Mouse (Mus musculus): ENCODE results near the gene Lrrc8c.

Lrrc8c gene

GRCm38 (mm10) chr5:105557346-105557745, 38.2 kb downstream of the Lrrc8c start:
- Histone ChIP-seq H3K36me3 (ENCODE audit: control insufficient read depth, insufficient read depth, low read length, poor library complexity, severe bottlenecking) (no peaks in the 10 kb centered on the region; the same call in 1 of the 2 replicates), H3K27me3 (ENCODE audit: control insufficient read depth, insufficient read depth, low read length, poor library complexity, severe bottlenecking) (no peaks in the 10 kb centered on the region)
- DNase-seq (ENCODE audit: low read depth, low spot score) = peak; percentile 59

GRCm38 (mm10) chr5:105557777-105558240, 38.6 kb downstream of the Lrrc8c start:
- DNase-seq (ENCODE audit: low read depth, low spot score) = peak; percentile 91
- Histone ChIP-seq H3K27me3 (ENCODE audit: control insufficient read depth, insufficient read depth, low read length, poor library complexity, severe bottlenecking) (no peaks in the 10 kb centered on the region), H3K36me3 (ENCODE audit: control insufficient read depth, insufficient read depth, low read length, poor library complexity, severe bottlenecking) (no peaks in the 10 kb centered on the region; the same call in 1 of the 2 replicates)

GRCm38 (mm10) chr5:105558517-105558916, 39.3 kb downstream of the Lrrc8c start:
- DNase-seq (ENCODE audit: low read depth, low spot score) = peak; percentile 30
- no peaks in the 10 kb centered on the region; the same call in 1 of the 2 replicates for H3K36me3 ChIP-seq (ENCODE audit: control insufficient read depth, insufficient read depth, low read length, poor library complexity, severe bottlenecking)
- no peaks in the 10 kb centered on the region for H3K27me3 ChIP-seq (ENCODE audit: control insufficient read depth, insufficient read depth, low read length, poor library complexity, severe bottlenecking)

- no peak for DNase-seq (ENCODE audit: low read depth, low spot score)
- Histone ChIP-seq H3K27me3 (ENCODE audit: control insufficient read depth, insufficient read depth, low read length, poor library complexity, severe bottlenecking) (no peaks in the 10 kb centered on the region), H3K36me3 (ENCODE audit: control insufficient read depth, insufficient read depth, low read length, poor library complexity, severe bottlenecking) (no peaks in the 10 kb centered on the region; the same call in 1 of the 2 replicates)
These were observed 42.7 kb downstream of the Lrrc8c start for GRCm38 (mm10) chr5:105561926-105562325.

GRCm38 (mm10) chr5:105564761-105565160, 45.6 kb downstream of the Lrrc8c start:
- Histone ChIP-seq H3K36me3 (ENCODE audit: control insufficient read depth, insufficient read depth, low read length, poor library complexity, severe bottlenecking) (0 out of 2 replicates have a peak, but pooled peaks cover 2% of the 10 kb centered on the region), H3K27me3 (ENCODE audit: control insufficient read depth, insufficient read depth, low read length, poor library complexity, severe bottlenecking) (no peaks in the 10 kb centered on the region)
- DNase-seq (ENCODE audit: low read depth, low spot score) = no peak

- Histone ChIP-seq H3K27me3 (ENCODE audit: control insufficient read depth, insufficient read depth, low read length, poor library complexity, severe bottlenecking) (no peaks in the 10 kb centered on the region), H3K36me3 (ENCODE audit: control insufficient read depth, insufficient read depth, low read length, poor library complexity, severe bottlenecking) (0 out of 2 replicates have a peak, but pooled peaks cover 2% of the 10 kb centered on the region)
- no peak for DNase-seq (ENCODE audit: low read depth, low spot score)
These were observed 46.6 kb downstream of the Lrrc8c start for GRCm38 (mm10) chr5:105565824-105566223.

GRCm38 (mm10) chr5:105566852-105567412, 47.7 kb downstream of the Lrrc8c start:
- Histone ChIP-seq H3K36me3 (ENCODE audit: control insufficient read depth, insufficient read depth, low read length, poor library complexity, severe bottlenecking) (0 out of 2 replicates have a peak, but pooled peaks cover 2% of the 10 kb centered on the region), H3K27me3 (ENCODE audit: control insufficient read depth, insufficient read depth, low read length, poor library complexity, severe bottlenecking) (no peaks in the 10 kb centered on the region)
- DNase-seq (ENCODE audit: low read depth, low spot score) = no peak

GRCm38 (mm10) chr5:105568043-105568747, 49.0 kb downstream of the Lrrc8c start:
- 0 out of 2 replicates have a peak, but pooled peaks cover 2% of the 10 kb centered on the region for H3K36me3 ChIP-seq (ENCODE audit: control insufficient read depth, insufficient read depth, low read length, poor library complexity, severe bottlenecking)
- no peaks in the 10 kb centered on the region for H3K27me3 ChIP-seq (ENCODE audit: control insufficient read depth, insufficient read depth, low read length, poor library complexity, severe bottlenecking)
- DNase-seq (ENCODE audit: low read depth, low spot score) = no peak

- no peak for DNase-seq (ENCODE audit: low read depth, low spot score)
- 0 out of 2 replicates have a peak, but pooled peaks cover 2% of the 10 kb centered on the region for H3K36me3 ChIP-seq (ENCODE audit: control insufficient read depth, insufficient read depth, low read length, poor library complexity, severe bottlenecking)
- no peaks in the 10 kb centered on the region for H3K27me3 ChIP-seq (ENCODE audit: control insufficient read depth, insufficient read depth, low read length, poor library complexity, severe bottlenecking)
These were observed 50.0 kb downstream of the Lrrc8c start for GRCm38 (mm10) chr5:105569168-105569567.

GRCm38 (mm10) chr5:105572160-105572692, 53.0 kb downstream of the Lrrc8c start:
- Histone ChIP-seq H3K27me3 (ENCODE audit: control insufficient read depth, insufficient read depth, low read length, poor library complexity, severe bottlenecking) (no peaks in the 10 kb centered on the region), H3K36me3 (ENCODE audit: control insufficient read depth, insufficient read depth, low read length, poor library complexity, severe bottlenecking) (peaks cover 4% of the 10 kb centered on the region; the same call in 1 of the 2 replicates)
- DNase-seq (ENCODE audit: low read depth, low spot score) = no peak

- Histone ChIP-seq H3K36me3 (ENCODE audit: control insufficient read depth, insufficient read depth, low read length, poor library complexity, severe bottlenecking) (peaks cover 2% of the 10 kb centered on the region; the same call in 1 of the 2 replicates), H3K27me3 (ENCODE audit: control insufficient read depth, insufficient read depth, low read length, poor library complexity, severe bottlenecking) (no peaks in the 10 kb centered on the region)
- DNase-seq (ENCODE audit: low read depth, low spot score) = no peak
These were observed 53.7 kb downstream of the Lrrc8c start for GRCm38 (mm10) chr5:105572876-105573275.

GRCm38 (mm10) chr5:105574835-105575234, 55.6 kb downstream of the Lrrc8c start:
- DNase-seq (ENCODE audit: low read depth, low spot score) = no peak
- Histone ChIP-seq H3K27me3 (ENCODE audit: control insufficient read depth, insufficient read depth, low read length, poor library complexity, severe bottlenecking) (no peaks in the 10 kb centered on the region), H3K36me3 (ENCODE audit: control insufficient read depth, insufficient read depth, low read length, poor library complexity, severe bottlenecking) (peaks cover 2% of the 10 kb centered on the region; the same call in 1 of the 2 replicates)

GRCm38 (mm10) chr5:105575839-105576238, 56.7 kb downstream of the Lrrc8c start:
- H3K27me3 ChIP-seq (ENCODE audit: control insufficient read depth, insufficient read depth, low read length, poor library complexity, severe bottlenecking) = no peaks in the 10 kb centered on the region
- H3K36me3 ChIP-seq (ENCODE audit: control insufficient read depth, insufficient read depth, low read length, poor library complexity, severe bottlenecking) = peaks cover 2% of the 10 kb centered on the region; the same call in 1 of the 2 replicates
- no peak for DNase-seq (ENCODE audit: low read depth, low spot score)

- no peak for DNase-seq (ENCODE audit: low read depth, low spot score)
- Histone ChIP-seq H3K27me3 (ENCODE audit: control insufficient read depth, insufficient read depth, low read length, poor library complexity, severe bottlenecking) (no peaks in the 10 kb centered on the region), H3K36me3 (ENCODE audit: control insufficient read depth, insufficient read depth, low read length, poor library complexity, severe bottlenecking) (peaks cover 2% of the 10 kb centered on the region)
These were observed 61.7 kb downstream of the Lrrc8c start for GRCm38 (mm10) chr5:105580909-105581308.

- Histone ChIP-seq H3K27me3 (ENCODE audit: control insufficient read depth, insufficient read depth, low read length, poor library complexity, severe bottlenecking) (no peaks in the 10 kb centered on the region), H3K36me3 (ENCODE audit: control insufficient read depth, insufficient read depth, low read length, poor library complexity, severe bottlenecking) (peaks cover 2% of the 10 kb centered on the region)
- no peak for DNase-seq (ENCODE audit: low read depth, low spot score)
These were observed 66.7 kb downstream of the Lrrc8c start for GRCm38 (mm10) chr5:105585929-105586328.

Measured in splenic B cell, adult 2 months (primary cell).